Mouse (Mus musculus): Measurements from ENCODE around the gene Mrpl3. TPM values are rescaled to one million over a fixed set of nuclear protein-coding genes. Genes with fewer than 3 reads are reported as not detected.
"Not testable (repeated sequence)": the region's sequence is repeated elsewhere in the genome, so short reads cannot be mapped to it uniquely, and the experiment has no call there.

Gene Mrpl3
- polyA plus RNA-seq, 1 experiment, result 41.4 TPM

DNA sequence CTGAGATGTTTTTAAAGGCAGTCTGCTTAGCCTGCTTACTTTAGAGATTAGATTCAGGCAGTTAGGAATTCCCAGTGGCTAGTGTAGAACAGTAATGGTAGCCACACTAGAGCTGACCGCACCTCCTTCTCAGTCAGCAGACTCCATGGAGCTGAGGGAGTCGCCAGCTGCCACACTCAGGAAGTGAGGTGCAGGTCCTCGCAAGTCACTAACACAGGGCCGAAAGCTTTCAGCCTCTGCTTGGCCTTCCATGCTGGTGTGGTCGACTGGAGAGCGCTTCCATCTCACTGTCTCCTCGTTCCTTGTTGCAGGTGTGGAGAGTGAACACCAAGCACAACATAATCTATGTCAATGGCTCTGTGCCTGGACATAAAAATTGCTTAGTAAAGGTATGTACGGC is 21.8 kb downstream of the Mrpl3 start:
- H3K27me3 ChIP-seq (ENCODE audit: control insufficient read depth, insufficient read depth, low read length), result no peaks in the 10 kb centered on the region
- no peak for TF ChIP-seq CTCF (IDR thresholded peaks at IDR 0.05; ENCODE audit: extremely low read depth, insufficient read depth, insufficient read length, insufficient replicate concordance)
- TF ChIP-seq POLR2A (IDR thresholded peaks at IDR 0.05; ENCODE audit: low read depth, low read length), result no peak
- no peak for DNase-seq (ENCODE audit: low read depth in 1 of 2, low spot score in 2 of 2)
- no peaks in the 10 kb centered on the region for H3K4me1 ChIP-seq (ENCODE audit: control insufficient read depth, insufficient read depth, insufficient read length)
- H3K27ac ChIP-seq (ENCODE audit: insufficient read depth, low read length), result no peak overlapping the region
- WGBS, result 92% methylated on average over 8 of the region's 8 CpGs
- H3K4me3 ChIP-seq (ENCODE audit: extremely low read depth, insufficient read depth, insufficient read length), result no peak overlapping the region
- peaks cover 39% of the 10 kb centered on the region for H3K36me3 ChIP-seq (ENCODE audit: control insufficient read depth, insufficient read depth, low read length)

DNA sequence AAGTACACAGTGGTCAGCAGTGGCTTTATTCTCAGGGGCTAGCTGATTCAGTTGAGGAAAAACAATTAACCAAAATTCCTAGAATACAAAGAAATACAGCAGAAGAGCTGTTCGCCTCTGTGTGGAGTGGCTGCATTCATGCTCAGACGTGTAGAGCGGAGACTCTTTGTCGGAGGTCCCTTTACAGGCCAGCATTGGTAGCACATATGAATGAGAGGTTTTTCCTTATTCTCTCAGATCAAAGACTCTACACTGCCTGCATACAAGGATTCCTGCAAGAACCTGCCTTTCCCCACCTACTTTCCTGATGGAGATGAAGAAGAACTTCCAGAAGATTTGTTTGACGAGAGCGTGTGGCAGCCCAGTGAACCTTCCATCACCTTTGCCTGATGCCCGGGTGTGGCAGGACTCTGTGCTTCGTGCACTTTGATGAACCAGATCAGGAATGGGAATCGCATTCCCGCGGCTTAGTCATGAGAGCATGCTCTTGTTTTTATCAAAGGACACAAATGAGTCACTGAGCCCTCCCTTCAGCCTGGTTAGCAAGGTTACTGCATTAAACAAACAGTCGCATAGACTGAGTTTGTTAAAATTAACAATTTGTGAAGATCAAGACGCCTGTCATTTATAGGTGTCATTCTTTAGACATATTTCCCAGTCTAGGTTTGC is 23.9 kb downstream of the Mrpl3 start:
- 95% methylated on average over 13 of the region's 13 CpGs for WGBS
- peaks cover 35% of the 10 kb centered on the region for H3K36me3 ChIP-seq (ENCODE audit: control insufficient read depth, insufficient read depth, low read length)

DNA sequence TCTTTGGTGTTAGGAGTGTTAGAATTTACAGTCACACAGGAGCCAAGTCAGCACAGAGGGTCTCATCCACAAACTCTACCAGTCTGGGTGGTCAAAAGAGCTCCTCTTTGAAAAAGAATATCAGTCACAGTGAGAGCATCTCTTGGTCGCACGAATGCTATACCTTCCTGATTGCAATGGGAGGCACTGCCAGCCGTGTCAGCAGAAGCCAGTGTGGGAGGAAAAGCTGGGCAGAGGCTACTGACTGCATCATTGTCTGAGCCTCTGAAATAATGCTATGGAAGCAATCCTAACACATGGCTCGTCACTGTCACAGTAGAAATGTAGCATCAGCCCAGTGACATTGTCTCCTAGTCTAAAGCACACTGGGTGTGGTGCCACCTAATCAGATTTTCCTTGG is 25.4 kb downstream of the Mrpl3 start:
- no peak for DNase-seq (ENCODE audit: low read depth in 1 of 2, low spot score in 2 of 2)

More for the DNA sequence above, 23.9 kb downstream of the Mrpl3 start:
- no peaks in the 10 kb centered on the region for H3K4me1 ChIP-seq (ENCODE audit: control insufficient read depth, insufficient read depth, insufficient read length)
- no peak overlapping the region for H3K27ac ChIP-seq (ENCODE audit: insufficient read depth, low read length)
- no peak for TF ChIP-seq POLR2A (IDR thresholded peaks at IDR 0.05; ENCODE audit: low read depth, low read length)
- TF ChIP-seq CTCF (IDR thresholded peaks at IDR 0.05; ENCODE audit: extremely low read depth, insufficient read depth, insufficient read length, insufficient replicate concordance), result no peak
- H3K27me3 ChIP-seq (ENCODE audit: control insufficient read depth, insufficient read depth, low read length), result no peaks in the 10 kb centered on the region
- no peak for DNase-seq (ENCODE audit: low read depth in 1 of 2, low spot score in 2 of 2)
- no peak overlapping the region for H3K4me3 ChIP-seq (ENCODE audit: extremely low read depth, insufficient read depth, insufficient read length)

DNA sequence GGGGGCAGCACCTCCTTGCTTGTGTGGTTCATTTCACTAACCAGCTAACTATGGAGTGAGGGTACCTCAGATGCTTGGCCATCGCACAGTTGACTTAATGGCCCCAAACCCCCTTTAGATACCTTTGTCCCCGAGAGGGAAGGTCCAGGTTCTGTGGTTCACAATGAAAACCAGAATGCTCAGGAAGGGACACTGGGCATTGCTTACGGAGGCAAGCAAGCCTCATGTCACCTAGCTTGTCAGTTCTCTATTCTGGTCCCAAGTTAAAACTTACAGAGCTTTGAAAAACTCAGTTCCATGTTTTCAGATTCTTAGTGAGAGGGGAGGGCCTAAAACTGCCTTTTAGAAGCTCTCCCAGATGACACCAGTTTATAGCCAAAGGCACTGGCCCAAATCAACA is 27.2 kb downstream of the Mrpl3 start:
- Histone ChIP-seq H3K4me1 (ENCODE audit: control insufficient read depth, insufficient read depth, insufficient read length) (no peaks in the 10 kb centered on the region), H3K27me3 (ENCODE audit: control insufficient read depth, insufficient read depth, low read length) (no peaks in the 10 kb centered on the region), H3K36me3 (ENCODE audit: control insufficient read depth, insufficient read depth, low read length) (peaks cover 16% of the 10 kb centered on the region), H3K4me3 (ENCODE audit: extremely low read depth, insufficient read depth, insufficient read length) (no peak overlapping the region), H3K27ac (ENCODE audit: insufficient read depth, low read length) (no peak overlapping the region)
- 90% methylated on average over 3 of the region's 3 CpGs for WGBS
- TF ChIP-seq CTCF (IDR thresholded peaks at IDR 0.05; ENCODE audit: extremely low read depth, insufficient read depth, insufficient read length, insufficient replicate concordance) (no peak), POLR2A (IDR thresholded peaks at IDR 0.05; ENCODE audit: low read depth, low read length) (no peak)
- DNase-seq (ENCODE audit: low read depth in 1 of 2, low spot score in 2 of 2), result no peak

More for the DNA sequence above, 25.4 kb downstream of the Mrpl3 start:
- Histone ChIP-seq H3K4me3 (ENCODE audit: extremely low read depth, insufficient read depth, insufficient read length) (no peak overlapping the region), H3K27me3 (ENCODE audit: control insufficient read depth, insufficient read depth, low read length) (no peaks in the 10 kb centered on the region), H3K27ac (ENCODE audit: insufficient read depth, low read length) (no peak overlapping the region), H3K36me3 (ENCODE audit: control insufficient read depth, insufficient read depth, low read length) (peaks cover 27% of the 10 kb centered on the region), H3K4me1 (ENCODE audit: control insufficient read depth, insufficient read depth, insufficient read length) (no peaks in the 10 kb centered on the region)
- TF ChIP-seq POLR2A (IDR thresholded peaks at IDR 0.05; ENCODE audit: low read depth, low read length) (no peak), CTCF (IDR thresholded peaks at IDR 0.05; ENCODE audit: extremely low read depth, insufficient read depth, insufficient read length, insufficient replicate concordance) (no peak)
- WGBS, result 89% methylated on average over 4 of the region's 4 CpGs

DNA sequence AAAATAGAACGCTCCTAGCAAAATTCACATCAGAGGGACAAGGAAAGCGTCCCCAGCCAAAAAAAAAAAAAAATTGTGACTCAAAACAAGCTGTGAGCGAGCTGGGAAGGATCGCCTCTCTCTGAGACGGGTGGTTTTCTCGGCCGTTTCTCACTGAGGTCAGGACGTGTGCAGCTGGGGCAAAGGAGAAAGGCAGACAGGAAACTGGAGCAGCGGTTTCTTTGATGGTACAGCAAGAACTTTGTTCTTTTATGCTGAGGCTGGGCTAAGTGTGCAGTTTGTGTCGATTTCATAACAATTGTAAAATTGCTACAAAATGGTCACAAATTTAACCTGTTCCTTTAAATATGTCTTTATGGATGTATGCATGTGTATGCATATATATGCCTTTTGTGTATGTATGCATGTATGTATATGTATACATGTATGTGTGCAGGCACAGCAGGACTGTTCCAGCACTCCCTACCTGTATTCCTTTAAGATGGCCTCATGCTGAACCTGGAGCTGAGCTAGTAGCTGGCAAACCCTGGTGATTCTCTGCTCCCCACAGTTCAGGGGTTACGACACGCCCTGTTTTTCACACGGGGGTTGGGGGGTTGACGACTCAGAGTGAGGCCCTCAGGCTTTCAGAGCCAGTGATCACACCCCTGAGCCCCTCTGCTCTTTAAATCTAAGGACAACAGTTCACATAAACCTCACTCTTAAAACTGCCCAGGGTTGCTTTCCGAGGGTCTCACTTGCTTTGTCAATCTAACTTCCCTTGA is 48.0 kb downstream of the Mrpl3 start:
- H3K4me3 ChIP-seq (ENCODE audit: extremely low read depth, insufficient read depth, insufficient read length), result no peak overlapping the region
- H3K27ac ChIP-seq (ENCODE audit: insufficient read depth, low read length), result no peak overlapping the region
- 31% methylated on average over 15 of the region's 15 CpGs for WGBS
- no peaks in the 10 kb centered on the region for H3K36me3 ChIP-seq (ENCODE audit: control insufficient read depth, insufficient read depth, low read length)
- H3K27me3 ChIP-seq (ENCODE audit: control insufficient read depth, insufficient read depth, low read length), result no peaks in the 10 kb centered on the region
- H3K4me1 ChIP-seq (ENCODE audit: control insufficient read depth, insufficient read depth, insufficient read length), result no peaks in the 10 kb centered on the region; the same call in 1 of the 2 replicates
- DNase-seq (ENCODE audit: low read depth in 1 of 2, low spot score in 2 of 2), result peak in 1 of 2 experiments; percentile 5
- TF ChIP-seq POLR2A (IDR thresholded peaks at IDR 0.05; ENCODE audit: low read depth, low read length) (no peak), CTCF (IDR thresholded peaks at IDR 0.05; ENCODE audit: extremely low read depth, insufficient read depth, insufficient read length, insufficient replicate concordance) (no peak)

DNA sequence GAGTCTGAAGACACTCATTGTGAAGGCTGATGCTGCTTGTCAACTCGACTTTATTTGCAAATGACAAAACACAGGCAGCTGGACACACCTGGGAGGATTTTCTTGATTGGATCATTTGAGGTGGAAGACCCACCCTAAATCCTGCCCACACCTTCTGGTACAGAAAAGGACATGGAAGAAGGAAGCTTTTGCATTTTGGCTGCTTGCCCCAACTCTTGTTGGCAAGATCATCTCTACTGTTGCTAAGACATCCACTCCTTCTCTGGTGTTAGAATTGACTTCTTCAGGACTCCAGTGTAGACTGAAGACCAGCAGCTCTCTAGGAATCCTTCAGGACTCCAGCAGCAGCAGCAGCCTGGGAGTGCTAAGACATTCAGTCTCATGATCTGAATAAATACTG is 48.9 kb downstream of the Mrpl3 start:
- Histone ChIP-seq H3K4me3 (ENCODE audit: extremely low read depth, insufficient read depth, insufficient read length) (no peak overlapping the region), H3K27ac (ENCODE audit: insufficient read depth, low read length) (no peak overlapping the region), H3K4me1 (ENCODE audit: control insufficient read depth, insufficient read depth, insufficient read length) (no peaks in the 10 kb centered on the region; the same call in 1 of the 2 replicates), H3K36me3 (ENCODE audit: control insufficient read depth, insufficient read depth, low read length) (no peaks in the 10 kb centered on the region), H3K27me3 (ENCODE audit: control insufficient read depth, insufficient read depth, low read length) (no peaks in the 10 kb centered on the region)
- TF ChIP-seq POLR2A (IDR thresholded peaks at IDR 0.05; ENCODE audit: low read depth, low read length) (no peak), CTCF (IDR thresholded peaks at IDR 0.05; ENCODE audit: extremely low read depth, insufficient read depth, insufficient read length, insufficient replicate concordance) (no peak)
- WGBS, result 47% methylated on average over 1 of the region's 1 CpGs
- DNase-seq (ENCODE audit: low read depth in 1 of 2, low spot score in 2 of 2), result no peak

DNA sequence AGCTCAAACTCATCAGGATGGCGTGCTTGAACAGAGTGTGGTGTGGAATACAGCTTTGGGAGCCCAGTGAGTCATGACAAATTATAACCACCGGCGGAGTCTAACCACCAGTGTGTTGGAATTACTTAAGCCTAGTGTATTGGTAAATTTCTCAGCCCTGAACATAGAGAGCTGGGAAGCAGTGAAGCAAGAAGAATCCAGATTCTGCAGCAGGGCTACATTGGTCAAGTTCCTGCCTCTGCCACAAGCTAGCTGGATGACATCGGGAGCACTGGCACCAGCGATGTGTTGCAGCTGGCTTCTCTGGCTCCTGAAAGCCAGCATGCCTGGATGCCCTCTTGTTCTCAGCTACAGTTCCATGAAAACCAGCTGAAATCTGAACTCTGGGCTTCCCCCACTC is 50.9 kb downstream of the Mrpl3 start:
- WGBS, result 94% methylated on average over 5 of the region's 5 CpGs
- Histone ChIP-seq H3K27ac (ENCODE audit: insufficient read depth, low read length) (no peak overlapping the region), H3K27me3 (ENCODE audit: control insufficient read depth, insufficient read depth, low read length) (no peaks in the 10 kb centered on the region), H3K4me1 (ENCODE audit: control insufficient read depth, insufficient read depth, insufficient read length) (no peaks in the 10 kb centered on the region; the same call in 1 of the 2 replicates), H3K4me3 (ENCODE audit: extremely low read depth, insufficient read depth, insufficient read length) (no peak overlapping the region), H3K36me3 (ENCODE audit: control insufficient read depth, insufficient read depth, low read length) (no peaks in the 10 kb centered on the region)
- TF ChIP-seq CTCF (IDR thresholded peaks at IDR 0.05; ENCODE audit: extremely low read depth, insufficient read depth, insufficient read length, insufficient replicate concordance) (no peak), POLR2A (IDR thresholded peaks at IDR 0.05; ENCODE audit: low read depth, low read length) (no peak)
- DNase-seq (ENCODE audit: low read depth in 1 of 2, low spot score in 2 of 2), result no peak

DNA sequence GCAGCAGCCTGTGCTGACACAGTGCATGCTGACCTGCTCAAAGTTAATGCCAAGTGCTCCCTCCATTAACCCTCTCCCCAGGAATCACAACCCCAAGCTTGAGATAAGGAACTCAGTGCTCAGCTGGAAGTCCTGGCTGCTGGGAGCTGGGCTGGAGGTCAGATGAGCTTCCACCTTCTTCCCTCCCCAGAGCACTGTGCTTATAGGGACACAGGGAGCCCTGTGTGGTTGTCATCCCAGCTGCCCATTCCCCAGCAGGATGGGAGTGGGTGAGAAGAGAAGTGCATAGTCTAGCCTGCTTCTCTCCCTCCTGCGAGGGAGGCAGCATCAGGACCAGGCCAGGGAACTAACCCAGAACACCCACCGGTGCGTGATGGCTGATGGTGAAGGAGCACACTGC is 72.2 kb downstream of the Mrpl3 start:
- not testable (repeated sequence) for H3K27ac ChIP-seq (ENCODE audit: insufficient read depth, low read length); DNase-seq (ENCODE audit: low read depth in 1 of 2, low spot score in 2 of 2); H3K36me3 ChIP-seq (ENCODE audit: control insufficient read depth, insufficient read depth, low read length); H3K4me1 ChIP-seq (ENCODE audit: control insufficient read depth, insufficient read depth, insufficient read length); H3K27me3 ChIP-seq (ENCODE audit: control insufficient read depth, insufficient read depth, low read length); H3K4me3 ChIP-seq (ENCODE audit: extremely low read depth, insufficient read depth, insufficient read length)
- 89% methylated on average over 3 of the region's 3 CpGs for WGBS
